Mouse (Mus musculus) telencephalon, adult 2 months (tissue): ENCODE measurements around the gene Rnf114.

Source experiments
- DNase-seq: peaks from one replicate; pipeline ENCODE4 v3.0.0-alpha.2; 2011; ENCODE audit warnings: low read depth, low spot score

Gene Rnf114

GRCm38 (mm10) chr2:167503253-167503895 is 10.9 kb downstream of the Rnf114 start:
- peak; percentile 62 for DNase-seq

- DNase-seq = no peak
These were observed 11.5 kb downstream of the Rnf114 start for GRCm38 (mm10) chr2:167503896-167504349.

GRCm38 (mm10) chr2:167505127-167505526 is 12.7 kb downstream of the Rnf114 start:
- DNase-seq = no peak

DNA sequence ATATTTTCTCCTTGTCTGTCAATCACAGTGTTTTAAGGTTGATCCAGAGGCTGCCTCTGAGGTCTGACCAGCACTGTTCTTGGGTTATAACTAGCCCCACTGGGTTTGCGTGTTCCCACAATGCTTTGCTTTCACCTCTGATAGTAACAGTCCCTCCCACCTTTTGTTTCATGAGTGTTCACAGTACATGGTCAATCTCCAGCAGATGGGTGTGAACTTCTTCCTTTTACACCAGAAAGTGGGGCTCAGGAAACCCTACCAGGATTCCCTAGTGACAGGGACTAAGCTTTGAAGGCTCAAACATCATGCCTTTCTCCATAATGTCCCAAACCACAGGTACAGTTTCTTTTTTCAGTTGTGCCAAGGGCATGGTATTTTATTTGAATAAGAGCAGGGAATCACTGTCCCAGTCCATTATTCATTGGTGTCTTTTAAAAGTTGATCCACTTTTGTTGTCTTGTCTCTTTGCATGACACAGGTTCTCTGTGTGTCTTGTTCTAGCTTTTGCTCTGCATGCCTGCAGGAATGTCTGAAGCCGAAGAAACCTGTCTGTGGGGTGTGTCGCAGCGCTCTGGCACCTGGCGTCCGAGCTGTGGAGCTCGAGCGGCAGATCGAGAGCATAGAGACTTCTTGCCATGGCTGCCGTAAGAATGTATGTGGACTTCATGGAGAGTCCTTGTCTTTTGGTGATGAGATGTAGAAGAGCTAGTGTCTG is 14.3 kb downstream of the Rnf114 start:
- DNase-seq = no peak

DNA sequence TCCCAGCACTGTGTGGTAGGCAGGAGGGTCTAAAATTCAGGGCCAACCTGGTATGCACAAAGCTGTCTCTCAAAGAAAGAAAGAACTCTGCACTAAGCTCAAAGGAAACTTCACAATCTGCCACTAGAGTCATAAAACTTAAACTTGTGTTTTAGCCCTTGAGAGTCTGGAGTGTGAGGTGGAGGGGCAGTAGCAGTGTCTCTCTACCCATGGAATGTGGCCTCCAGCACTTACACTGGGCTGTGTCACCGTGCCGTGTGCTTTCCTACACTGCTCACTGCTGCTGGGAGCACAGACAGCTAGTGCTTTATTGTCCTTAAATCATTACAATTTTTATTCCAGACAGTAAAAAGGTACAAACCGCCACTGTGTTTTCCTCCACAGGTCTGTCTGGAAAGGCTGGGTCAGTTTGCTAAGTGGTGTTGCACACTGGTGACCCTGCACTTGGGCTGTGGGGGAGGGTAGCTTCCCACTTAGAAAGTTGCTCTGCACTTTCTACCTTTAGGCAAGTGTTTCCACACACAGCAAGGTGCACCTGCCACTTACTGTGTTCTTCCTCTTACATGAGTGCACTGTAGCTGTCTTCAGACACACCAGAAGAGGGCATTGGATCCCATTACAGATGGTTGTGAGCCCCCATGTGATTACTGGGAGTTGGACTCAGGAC is 15.4 kb downstream of the Rnf114 start:
- DNase-seq = no peak

- no peak for DNase-seq
These were observed 16.1 kb downstream of the Rnf114 start for GRCm38 (mm10) chr2:167508569-167508968.

GRCm38 (mm10) chr2:167510485-167510884 is 18.0 kb downstream of the Rnf114 start:
- DNase-seq = no peak

DNA sequence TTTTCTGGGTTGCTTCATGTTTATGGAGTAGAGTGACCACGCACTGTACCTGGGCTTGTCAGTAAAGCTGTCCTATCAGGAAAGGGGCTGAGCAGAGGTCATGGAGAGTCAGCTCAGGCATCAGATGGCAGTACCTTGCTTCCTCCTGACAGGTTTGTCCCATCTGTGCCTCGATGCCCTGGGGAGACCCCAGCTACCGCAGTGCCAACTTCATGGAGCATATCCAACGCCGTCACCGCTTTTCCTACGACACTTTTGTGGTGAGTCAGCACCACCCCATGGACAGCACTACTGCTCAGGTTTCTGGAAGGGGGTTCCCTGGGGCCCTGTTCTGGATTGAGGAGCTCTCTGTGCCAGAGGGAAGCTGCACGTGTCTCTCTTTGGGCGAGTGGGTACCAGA is 19.9 kb downstream of the Rnf114 start:
- no peak for DNase-seq

GRCm38 (mm10) chr2:167512970-167513369 is 20.5 kb downstream of the Rnf114 start:
- no peak for DNase-seq

DNA sequence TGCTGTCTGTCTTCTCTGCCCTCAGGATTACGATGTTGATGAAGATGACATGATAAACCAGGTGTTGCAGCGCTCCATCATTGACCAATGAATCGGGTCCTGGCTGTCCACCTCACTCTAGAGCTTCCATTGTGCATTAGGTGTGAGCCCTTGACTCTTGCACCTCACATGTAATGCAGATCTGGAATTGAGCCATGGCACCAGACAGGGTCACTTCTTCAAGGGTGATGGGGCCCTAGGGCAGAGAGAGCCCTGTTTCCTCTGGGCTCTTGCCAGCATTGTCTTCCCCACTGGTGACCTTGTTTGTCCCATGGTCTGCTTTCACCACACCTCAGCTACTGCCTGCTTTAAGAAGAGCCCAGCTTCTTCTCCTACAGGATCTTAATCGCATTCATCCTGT is 22.2 kb downstream of the Rnf114 start:
- DNase-seq = no peak

DNA sequence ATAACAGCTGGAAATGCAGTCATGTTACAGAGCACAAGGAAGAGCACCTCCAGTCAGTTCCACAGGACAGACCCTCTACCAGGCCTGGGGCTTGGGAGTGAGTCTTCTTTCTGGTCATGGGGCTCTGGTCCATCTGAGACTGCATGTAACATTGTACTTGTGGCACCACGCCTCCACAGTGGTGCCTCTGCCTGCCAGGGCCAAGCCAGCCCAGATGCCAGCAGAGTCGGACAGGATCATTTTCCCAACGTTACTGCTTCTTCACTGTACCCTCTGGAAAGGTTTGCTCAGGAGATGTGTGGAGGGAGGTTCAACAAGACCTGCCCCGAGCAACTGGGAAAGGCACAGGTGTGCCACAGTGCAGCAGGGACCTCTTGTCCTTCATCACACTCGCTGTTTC is 23.2 kb downstream of the Rnf114 start:
- DNase-seq = no peak

DNA sequence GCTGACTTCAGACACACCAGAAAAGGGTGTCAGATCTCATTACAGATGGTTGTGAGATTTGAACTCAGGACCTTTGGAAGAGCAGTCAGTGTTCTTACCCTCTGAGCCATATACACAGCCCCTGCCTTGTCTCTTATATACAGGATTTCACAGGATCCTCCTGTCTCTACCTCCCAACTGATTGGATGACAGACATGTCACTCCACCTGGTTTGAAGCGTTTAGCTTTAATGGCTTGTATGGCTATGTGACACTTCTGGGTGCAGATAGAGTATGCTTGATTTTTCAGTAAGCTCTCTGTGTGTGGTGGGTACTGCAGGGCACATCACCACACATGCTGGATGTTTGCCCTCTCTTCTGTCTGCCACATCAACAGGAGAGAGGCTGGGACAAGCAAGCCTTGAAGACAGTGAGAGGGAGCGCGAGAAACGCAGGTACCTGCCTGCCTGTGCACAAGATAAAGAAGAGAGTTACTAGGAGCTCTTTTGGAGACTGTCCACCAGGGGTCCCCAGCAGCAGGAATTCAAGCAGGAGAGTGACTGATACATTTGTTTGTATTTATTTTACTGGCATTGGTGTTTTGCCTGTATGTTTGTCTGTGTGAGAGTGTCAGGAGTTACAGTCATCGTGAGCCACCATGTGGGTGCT is 27.3 kb downstream of the Rnf114 start:
- DNase-seq = no peak

DNA sequence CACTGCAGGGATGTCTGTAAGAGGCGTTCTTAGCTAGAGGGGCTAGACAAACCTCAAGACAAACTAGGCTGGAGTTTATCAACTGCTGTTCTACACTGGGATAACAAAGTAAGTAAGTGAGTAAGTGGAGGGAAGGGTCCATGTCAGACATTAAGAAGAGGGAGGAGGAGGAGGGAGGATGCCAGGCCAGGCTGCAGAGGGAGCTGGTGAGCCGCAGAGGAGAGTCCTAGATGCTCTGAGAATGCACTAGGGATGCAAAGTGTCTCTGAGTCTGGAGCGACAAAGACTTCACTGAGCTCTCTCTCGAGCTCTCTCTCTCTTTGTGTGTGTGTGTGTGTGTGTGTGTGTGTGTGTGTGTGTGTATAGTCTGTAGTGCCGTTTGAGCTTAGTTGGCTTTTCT is 35.8 kb downstream of the Rnf114 start:
- DNase-seq = no peak

GRCm38 (mm10) chr2:167529935-167530513 is 37.6 kb downstream of the Rnf114 start:
- no peak for DNase-seq

- DNase-seq = no peak
These were observed 38.1 kb downstream of the Rnf114 start for GRCm38 (mm10) chr2:167530536-167530935.

DNA sequence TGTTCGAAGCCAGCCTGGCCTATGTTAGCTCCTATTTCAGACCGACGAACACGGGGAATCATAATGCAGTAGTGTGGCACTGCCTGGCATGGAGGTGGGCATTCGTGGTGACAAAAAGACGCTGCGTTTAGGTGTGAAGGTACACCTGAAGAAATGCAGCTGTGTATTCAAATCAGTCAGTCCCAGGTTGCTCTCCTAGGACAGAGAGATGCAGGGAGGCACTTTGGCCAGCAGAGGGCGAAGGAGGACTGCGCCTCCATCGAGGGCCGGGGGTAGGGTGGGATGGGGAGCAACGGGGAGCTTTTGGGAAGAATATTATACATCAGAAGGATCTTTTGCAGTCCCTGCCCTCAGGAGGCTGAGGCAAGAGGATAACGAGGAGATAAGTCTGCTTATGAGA is 39.7 kb downstream of the Rnf114 start:
- no peak for DNase-seq

GRCm38 (mm10) chr2:167533880-167534279 is 41.4 kb downstream of the Rnf114 start:
- DNase-seq = no peak

- no peak for DNase-seq
These were observed 44.0 kb downstream of the Rnf114 start for GRCm38 (mm10) chr2:167536320-167536945.

DNA sequence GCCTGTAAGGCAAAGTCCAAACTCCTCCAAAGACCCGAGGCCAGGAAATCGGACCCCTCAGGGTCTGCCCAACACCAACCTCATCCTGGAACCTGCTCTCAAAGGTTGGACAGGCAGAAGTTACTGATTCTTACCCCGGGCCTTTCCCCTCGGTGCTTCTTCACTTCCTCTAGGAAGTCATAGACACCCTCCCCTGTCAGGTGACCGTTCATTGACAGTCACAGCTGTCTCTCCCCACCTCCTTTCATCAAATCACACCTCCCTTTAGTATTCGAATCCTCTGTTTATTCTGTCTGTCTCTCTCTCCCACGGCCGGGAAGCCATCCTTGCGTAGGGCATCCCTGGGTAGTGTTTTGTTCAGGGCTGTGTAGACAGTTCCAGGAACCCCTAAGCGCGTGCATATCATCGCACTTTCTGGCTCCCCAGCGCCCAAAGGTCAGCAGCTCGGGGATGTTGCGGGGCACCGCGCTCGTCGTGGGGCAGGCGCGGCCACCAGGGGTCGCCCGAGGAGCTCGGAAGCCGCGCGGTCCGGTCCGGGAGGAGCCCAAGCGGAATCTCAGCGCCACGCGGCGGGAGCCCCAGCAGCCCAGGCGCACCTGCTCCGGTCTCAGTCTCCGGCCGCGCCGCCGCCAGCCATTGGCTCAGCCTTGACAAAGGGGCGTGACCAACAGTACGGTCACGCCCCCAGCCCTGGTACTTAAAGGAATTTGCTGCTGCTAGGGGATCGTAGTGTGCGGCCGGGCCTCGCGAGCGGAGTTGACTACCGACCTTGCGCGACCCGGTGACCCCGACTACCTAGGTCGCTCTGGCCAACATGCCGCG is 45.2 kb downstream of the Rnf114 start, which contains the start of gene Snai1:
Gene Snai1, plus strand, starts transcription at position 720 of the 822 bp plus-strand sequence.
- DNase-seq = peak; percentile 32

- no peak for DNase-seq
These were observed 46.3 kb downstream of the Rnf114 start for GRCm38 (mm10) chr2:167538671-167539306.
